Mouse (Mus musculus) heart, adult 2 months (tissue): ENCODE results near the gene Smpd1.

Experiments used
- CTCF ChIP-seq: fragments of 200-600 bp; IDR thresholded peaks from 2 replicates; pipeline ENCODE4 v1.8.1; 2022; ENCODE audit warnings: antibody characterized with exemption, mild to moderate bottlenecking, moderate library complexity
- POLR2A ChIP-seq: fragments of 200-500 bp; IDR thresholded peaks from 2 replicates; pipeline ENCODE4 v1.6.1; 2011; ENCODE audit warnings: mild to moderate bottlenecking, low read depth, low read length, control low read depth; ENCODE audit not compliant: insufficient read depth

DNA sequence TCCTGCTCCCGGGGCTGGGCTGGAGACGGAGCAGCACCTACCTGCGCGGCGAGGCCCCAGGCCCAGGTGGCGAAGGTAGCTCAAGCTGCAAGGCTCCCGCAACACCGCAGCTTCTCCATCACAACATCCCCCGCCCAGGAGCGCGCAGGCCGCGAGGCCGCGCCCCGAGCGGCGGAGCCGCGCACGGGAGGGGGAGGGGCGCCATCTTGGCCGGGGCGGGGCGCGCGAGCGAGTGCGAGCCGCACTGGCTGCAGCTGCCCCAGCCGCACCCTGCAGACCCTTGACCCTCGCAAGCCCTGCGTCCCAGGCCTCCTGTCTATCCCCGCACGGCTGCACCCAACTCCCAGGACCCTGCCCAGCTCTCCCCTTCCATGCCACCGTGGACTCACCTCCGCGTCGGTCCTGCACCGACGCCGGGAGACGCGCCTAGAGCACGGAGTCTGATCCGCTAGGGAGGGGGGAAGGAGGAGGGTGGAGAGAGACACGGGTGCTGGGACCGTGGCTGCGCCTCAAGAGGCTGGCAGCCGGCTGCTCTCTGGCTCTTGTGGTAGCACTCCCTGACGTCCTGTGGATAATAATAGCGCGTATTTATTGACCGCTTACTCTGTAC is 27.0 kb downstream of the Smpd1 start, which contains the start of gene Apbb1:
- TF ChIP-seq POLR2A (peak; percentile 79), CTCF (no peak)
